In the genomic region with DNA sequence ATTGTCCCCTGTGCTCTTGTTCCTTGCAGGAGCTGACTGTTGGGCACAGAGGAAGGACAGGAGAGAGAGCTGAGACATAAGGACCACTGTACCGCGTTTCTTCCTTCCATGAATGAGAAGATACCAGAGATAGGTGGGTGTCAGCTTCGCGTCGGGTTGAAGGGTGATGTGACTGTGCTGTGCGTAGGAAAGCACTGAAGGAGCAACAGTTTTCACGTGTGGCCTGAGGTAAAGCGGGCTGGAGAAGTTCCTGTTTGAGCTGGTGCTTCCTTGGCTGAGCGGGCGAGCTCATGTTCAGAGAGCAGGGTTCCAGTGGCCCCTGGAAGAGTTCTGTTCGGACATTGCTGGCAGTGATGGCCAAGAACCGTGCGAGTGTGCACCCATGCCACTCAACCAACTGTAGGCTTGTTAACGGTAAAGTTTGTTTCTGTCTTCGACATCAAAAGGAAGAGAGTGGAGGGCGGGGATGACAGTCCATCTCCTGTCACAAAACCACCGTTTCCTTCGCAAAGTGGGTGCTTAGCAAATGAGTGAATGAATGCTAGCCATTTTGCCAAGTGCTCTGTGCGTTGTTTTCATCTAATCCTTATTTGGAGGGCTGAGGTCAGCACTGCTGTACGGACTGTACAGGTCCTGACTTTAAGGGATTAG, we compare ENCODE assay signal across 24 mouse cellular contexts. TPM values are rescaled to one million over a fixed set of nuclear protein-coding genes. Genes with fewer than 3 reads are reported as not detected.
DNase-seq lines count a peak whose midpoint lies in the region; ATAC-seq and TF ChIP-seq lines count a peak whose summit lies in the region.
"Had no signal": no experiment of that assay in that cellular context is flagged by ENCODE, and none has a peak within 500 bp of the region (broad histone marks: within the 10 kb centered on the region; RNA-seq: fewer than 3 reads in every experiment).

No protein-coding gene starts in this region.

- no peak for TF ChIP-seq CTCF in thymus, adult 2 months (IDR thresholded peaks at IDR 0.05; ENCODE audit: borderline replicate concordance, control insufficient read depth, extremely low read depth, insufficient read depth, low read length, poor library complexity)

- H3K27ac ChIP-seq in thymus, adult 2 months (ENCODE audit: control insufficient read depth, insufficient read depth, low read length): no peak overlapping the region
- H3K27ac ChIP-seq: embryonic facial prominence, embryonic 10.5 days; heart, embryonic 13.5 days; hindbrain, embryonic 15.5 days; limb, embryonic 15.5 days; midbrain, embryonic 15.5 days had no signal

- ATAC-seq in hematopoietic stem cell, adult 5-6 weeks (replicated peaks in 1 of 2; ENCODE audit: insufficient read depth in 1 of 2, low FRiP score in 2 of 2, low TSS enrichment in 1 of 2, low read depth in 1 of 2, poor library complexity in 2 of 2, severe bottlenecking in 2 of 2): peak; percentile 23 to 27; a peak in 2 of 4 replicates
- ATAC-seq: lung, postnatal 0 days; midbrain, embryonic 15.5 days had no signal

- TF ChIP-seq POLR2A in thymus, adult 2 months (IDR thresholded peaks at IDR 0.05; ENCODE audit: control insufficient read depth, extremely low read depth, insufficient read depth, low read length, poor library complexity): no peak

- peak; percentile 21 for DNase-seq in thymus, adult 2 months
- no peak for DNase-seq in thymus, adult 18-20 months
- DNase-seq in naive thymus-derived CD4-positive, alpha-beta T cell, adult 2 months (ENCODE audit: low read depth): peak; percentile 77
- peak; percentile 21 for DNase-seq in thymus, postnatal 4 days
- no peak for DNase-seq in layer of hippocampus, adult 9-11 months
- no peak for DNase-seq in right cerebral cortex, adult 2 months (ENCODE audit: low spot score in 2 of 2)
- no peak for DNase-seq in adrenal gland, postnatal 4 days (ENCODE audit: low spot score in 2 of 2)
- DNase-seq: adrenal gland, postnatal 36 days; cerebellum, adult 2 months; heart, adult 11 months; kidney, adult 8-10 months; kidney, postnatal 36 days; layer of hippocampus, postnatal 36 days; retina, postnatal 1 day; right cerebral cortex, postnatal 4 days had no signal

- H3K27me3 ChIP-seq in thymus, adult 2 months (ENCODE audit: control insufficient read depth, insufficient read depth, low read length): no peaks in the 10 kb centered on the region
- H3K27me3 ChIP-seq: heart, embryonic 13.5 days; hindbrain, embryonic 15.5 days; limb, embryonic 15.5 days had no signal

- H3K4me3 ChIP-seq in thymus, adult 2 months (ENCODE audit: control insufficient read depth, insufficient read depth, low read length): peak overlapping the region; percentile 25
- H3K4me3 ChIP-seq: embryonic facial prominence, embryonic 10.5 days; heart, embryonic 13.5 days; hindbrain, embryonic 15.5 days; limb, embryonic 15.5 days; midbrain, embryonic 15.5 days; myocyte had no signal

- 11% methylated on average over 20 of the region's 20 CpGs for WGBS in thymus, adult 2 months

- H3K4me1 ChIP-seq in thymus, adult 2 months (replicated peaks; ENCODE audit: control insufficient read depth, insufficient read depth, low read length): peaks cover 41% of the 10 kb centered on the region

- no peaks in the 10 kb centered on the region for H3K36me3 ChIP-seq in thymus, adult 2 months (ENCODE audit: control insufficient read depth, insufficient read depth, low read length)
- H3K36me3 ChIP-seq: G1E; hindbrain, embryonic 15.5 days; limb, embryonic 15.5 days; midbrain, embryonic 15.5 days had no signal

RNA-seq across cellular contexts. Expression of gene Tanc1, which starts 35.0 kb away (rescaled TPM):
- polyA plus RNA-seq in thymus, adult 2 months (2012; rRNA removed): 7.3 and 8.1 TPM in 2 replicates
- 10.3 and 11.0 TPM in 2 replicates for total RNA-seq in hematopoietic stem cell, adult 5-6 weeks (2017)
- 10 to 100 TPM; 19.9 to 30.8 TPM for total RNA-seq in adrenal gland, postnatal 4 days (2021)

Comparison
In these comparisons a context has a peak if more than half of its experiments do, and no peak if none do; other contexts are left out.
1. DNase-seq: peak in thymus, adult 2 months (single experiment), naive thymus-derived CD4-positive, alpha-beta T cell, adult 2 months (single experiment) and thymus, postnatal 4 days (single experiment); none in thymus, adult 18-20 months (0 of 2), layer of hippocampus, adult 9-11 months (single experiment), right cerebral cortex, adult 2 months (0 of 2) and adrenal gland, postnatal 4 days (0 of 2).